Mouse (Mus musculus): ENCODE measurements around the gene Blmh. TPM values are rescaled to one million over a fixed set of nuclear protein-coding genes. Genes with fewer than 3 reads are reported as not detected.

The Blmh gene
- total RNA-seq (2012; rRNA removed) (167 and 184 TPM in 2 replicates), total RNA-seq (2014; rRNA removed) (212 and 233 TPM in 2 replicates), polyA plus RNA-seq (2012; ENCODE audit: insufficient read length, low read depth) (261 and 316 TPM in 2 replicates)

DNA sequence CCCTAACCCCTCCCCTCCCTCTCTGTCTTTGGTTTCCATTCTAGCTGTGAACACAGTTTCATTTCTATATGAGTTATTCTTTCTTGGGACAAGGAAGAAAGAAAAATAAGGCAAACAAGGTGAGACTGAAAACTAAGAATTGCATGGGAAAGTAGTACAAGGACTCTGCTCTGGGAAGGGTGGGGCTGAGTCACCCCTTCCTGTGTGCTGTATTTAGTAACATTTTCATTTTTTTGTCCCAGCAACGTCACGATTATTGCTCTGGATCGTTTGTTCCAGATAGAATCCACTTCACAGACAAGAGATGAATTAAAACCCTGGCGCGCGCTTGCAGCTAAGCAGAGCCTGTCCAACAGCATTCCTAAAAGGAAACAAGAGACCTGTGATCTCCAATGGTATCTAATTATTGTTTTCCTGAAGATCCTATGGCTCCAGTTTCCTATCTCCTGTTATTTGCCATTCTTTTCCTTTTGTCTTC, at the start of gene Blmh:
Gene Blmh (plus strand): TSS at position 51 of the 478 bp plus-strand sequence.
- H3K9ac ChIP-seq (ENCODE audit: insufficient read depth, low read depth), result no peak within 1 kb of the TSS
- in situ Hi-C loops (cut with MboI; ENCODE audit: low pct_ligation_motif_present, low pct_unique_long_range_greater_than_20kb, low sequenced_read_pairs) (no loop called here), dilution Hi-C loops (cut with MboI; ENCODE audit: extremely low pct_ligation_motif_present, extremely low pct_unique_long_range_greater_than_20kb, low sequenced_read_pairs) (no loop called here)
- H3K27me3 ChIP-seq (replicated peaks), result no peaks in the 10 kb centered on the region
- H3K4me2 ChIP-seq (ENCODE audit: insufficient read depth, low read depth, poor library complexity, severe bottlenecking), result no peak within 1 kb of the TSS
- DNase-seq (ENCODE audit: extremely low read depth), result no peak
- peaks cover 3 to 17% of the 10 kb centered on the region in 2 experiments for H3K4me1 ChIP-seq (ENCODE audit: control insufficient read depth in 1 of 2, insufficient read depth in 2 of 2)
- H3K79me2 ChIP-seq (replicated peaks; ENCODE audit: control insufficient read depth, extremely low read depth, insufficient read depth, poor library complexity, severe bottlenecking), result no peaks in the 10 kb centered on the region
- no peak for TF ChIP-seq ZMIZ1 (IDR thresholded peaks at IDR 0.05; ENCODE audit: low read depth, low read length)
- no peak for TF ChIP-seq IRF4 (IDR thresholded peaks at IDR 0.05; ENCODE audit: low read depth, low read length)
- TF ChIP-seq ZKSCAN1 (IDR thresholded peaks at IDR 0.05; ENCODE audit: borderline replicate concordance, low read depth, low read length), result no peak
- H3K36me3 ChIP-seq (replicated peaks in 1 of 2; ENCODE audit: control insufficient read depth in 1 of 2, insufficient read depth in 1 of 2, low read length in 1 of 2), result no peaks in the 10 kb centered on the region
- no peak within 1 kb of the TSS for H3K4me3 ChIP-seq (replicated peaks in 1 of 3; ENCODE audit: low read depth in 2 of 3, low read length in 2 of 3, poor library complexity in 1 of 3)
- no peak within 1 kb of the TSS for H3K27ac ChIP-seq (ENCODE audit: insufficient read depth, low read depth)
- no peaks in the 10 kb centered on the region for H3K9me3 ChIP-seq (replicated peaks; ENCODE audit: low read length)

DNA sequence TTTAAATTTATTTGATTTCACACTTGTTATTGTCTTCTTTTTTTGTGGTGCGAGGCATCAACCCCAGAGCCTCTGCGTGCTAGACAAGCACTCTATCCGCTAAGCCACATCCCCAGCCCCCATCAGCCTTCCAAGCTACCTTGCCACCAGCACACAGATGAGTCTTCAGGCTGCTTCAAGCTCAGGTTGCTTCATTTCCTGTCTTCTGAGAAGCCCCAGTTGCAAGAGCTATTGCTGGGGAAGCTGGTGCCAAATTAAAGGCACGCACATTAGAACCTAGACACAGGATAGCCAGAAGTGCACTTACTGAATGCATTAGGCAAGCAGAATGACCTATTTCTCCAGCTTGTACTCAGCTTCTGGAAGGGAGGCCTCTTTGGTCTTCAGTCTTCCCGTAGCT, 44.8 kb upstream of the Blmh start:
- no peaks in the 10 kb centered on the region for H3K9me3 ChIP-seq (replicated peaks; ENCODE audit: low read length)
- H3K9ac ChIP-seq (ENCODE audit: insufficient read depth, low read depth), result no peak overlapping the region
- dilution Hi-C loops (cut with MboI; ENCODE audit: extremely low pct_ligation_motif_present, extremely low pct_unique_long_range_greater_than_20kb, low sequenced_read_pairs), result no loop called here
- H3K27me3 ChIP-seq (replicated peaks), result no peaks in the 10 kb centered on the region
- in situ Hi-C loops (cut with MboI; ENCODE audit: low pct_ligation_motif_present, low pct_unique_long_range_greater_than_20kb, low sequenced_read_pairs), result no loop called here
- no peak overlapping the region for H3K27ac ChIP-seq (ENCODE audit: insufficient read depth, low read depth)
- H3K36me3 ChIP-seq (replicated peaks in 1 of 2; ENCODE audit: control insufficient read depth in 1 of 2, insufficient read depth in 1 of 2, low read length in 1 of 2), result no peaks in the 10 kb centered on the region
- no peak for TF ChIP-seq POLR2AphosphoS2 (IDR thresholded peaks at IDR 0.05; ENCODE audit: low read depth, low read length)
- no peak for TF ChIP-seq ZMIZ1 (IDR thresholded peaks at IDR 0.05; ENCODE audit: low read depth, low read length)
- TF ChIP-seq MAZ (IDR thresholded peaks at IDR 0.05; ENCODE audit: low read depth, low read length), result no peak
- no peak for TF ChIP-seq E2F4 (IDR thresholded peaks at IDR 0.05; ENCODE audit: insufficient replicate concordance, low read depth, low read length)
- no peak for TF ChIP-seq TBP (conservative IDR thresholded peaks at IDR 0.05; ENCODE audit: low read depth, low read length)
- no peak for TF ChIP-seq RCOR1 (conservative IDR thresholded peaks at IDR 0.05; ENCODE audit: low read depth, low read length)
- TF ChIP-seq TCF12 (IDR thresholded peaks at IDR 0.05; ENCODE audit: low read depth, low read length), result no peak
- no peak overlapping the region for H3K4me2 ChIP-seq (ENCODE audit: insufficient read depth, low read depth, poor library complexity, severe bottlenecking)
- peaks cover 2 to 15% of the 10 kb centered on the region in 2 experiments for H3K4me1 ChIP-seq (ENCODE audit: control insufficient read depth in 1 of 2, insufficient read depth in 2 of 2)
- H3K79me2 ChIP-seq (replicated peaks; ENCODE audit: control insufficient read depth, extremely low read depth, insufficient read depth, poor library complexity, severe bottlenecking), result no peaks in the 10 kb centered on the region
- no peak overlapping the region for H3K4me3 ChIP-seq (replicated peaks in 1 of 3; ENCODE audit: low read depth in 2 of 3, low read length in 2 of 3, poor library complexity in 1 of 3)
- DNase-seq (ENCODE audit: extremely low read depth), result no peak

DNA sequence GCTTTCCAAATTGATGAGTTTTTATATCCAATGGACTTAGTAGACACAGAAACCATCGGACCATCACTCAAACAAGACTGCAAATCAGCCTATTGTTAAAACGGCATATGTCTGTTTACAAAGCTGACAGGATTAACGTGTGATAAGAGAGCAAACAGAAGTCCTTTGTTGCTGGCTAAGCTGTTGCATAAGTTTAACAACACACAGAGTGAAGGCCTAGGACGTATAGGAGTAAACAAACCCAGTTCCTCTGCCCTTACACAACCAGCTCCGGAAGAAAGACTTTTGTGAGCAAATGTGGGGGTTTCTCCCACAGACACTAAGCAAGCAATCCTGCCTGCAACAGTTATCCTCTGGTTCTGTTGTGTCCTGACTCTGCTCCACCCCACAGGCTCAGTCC, 40.2 kb upstream of the Blmh start:
- Histone ChIP-seq H3K36me3 (replicated peaks in 1 of 2; ENCODE audit: control insufficient read depth in 1 of 2, insufficient read depth in 1 of 2, low read length in 1 of 2) (no peaks in the 10 kb centered on the region), H3K27ac (ENCODE audit: insufficient read depth, low read depth) (no peak overlapping the region), H3K4me1 (ENCODE audit: control insufficient read depth in 1 of 2, insufficient read depth in 2 of 2) (peaks cover 0 to 11% of the 10 kb centered on the region in 2 experiments; a peak in 2 of 4 replicates), H3K79me2 (replicated peaks; ENCODE audit: control insufficient read depth, extremely low read depth, insufficient read depth, poor library complexity, severe bottlenecking) (no peaks in the 10 kb centered on the region), H3K4me2 (ENCODE audit: insufficient read depth, low read depth, poor library complexity, severe bottlenecking) (no peak overlapping the region), H3K4me3 (replicated peaks in 1 of 3; ENCODE audit: low read depth in 2 of 3, low read length in 2 of 3, poor library complexity in 1 of 3) (no peak overlapping the region), H3K9ac (ENCODE audit: insufficient read depth, low read depth) (no peak overlapping the region), H3K27me3 (replicated peaks) (no peaks in the 10 kb centered on the region), H3K9me3 (replicated peaks; ENCODE audit: low read length) (no peaks in the 10 kb centered on the region)
- dilution Hi-C loops (cut with MboI; ENCODE audit: extremely low pct_ligation_motif_present, extremely low pct_unique_long_range_greater_than_20kb, low sequenced_read_pairs) (no loop called here), in situ Hi-C loops (cut with MboI; ENCODE audit: low pct_ligation_motif_present, low pct_unique_long_range_greater_than_20kb, low sequenced_read_pairs) (no loop called here)
- TF ChIP-seq USF1 (IDR thresholded peaks at IDR 0.05; ENCODE audit: low read depth, low read length) (no peak), MAX (IDR thresholded peaks at IDR 0.05; ENCODE audit: low read length) (no peak), RAD21 (IDR thresholded peaks at IDR 0.05; ENCODE audit: low read depth, low read length) (no peak), CHD2 (IDR thresholded peaks at IDR 0.05; ENCODE audit: low read length) (no peak), HCFC1 (IDR thresholded peaks at IDR 0.05; ENCODE audit: low read depth, low read length) (no peak), ZKSCAN1 (IDR thresholded peaks at IDR 0.05; ENCODE audit: borderline replicate concordance, low read depth, low read length) (no peak), MEF2A (IDR thresholded peaks at IDR 0.05; ENCODE audit: borderline replicate concordance, low read depth, low read length) (no peak), USF2 (conservative IDR thresholded peaks at IDR 0.05; ENCODE audit: low read depth, low read length) (no peak), MAFK (IDR thresholded peaks at IDR 0.05; ENCODE audit: insufficient replicate concordance, low read length) (no peak), TBP (conservative IDR thresholded peaks at IDR 0.05; ENCODE audit: low read depth, low read length) (no peak)
- no peak for DNase-seq (ENCODE audit: extremely low read depth)
